Mouse (Mus musculus): ENCODE results near the gene Ddx3x. TPM values are rescaled to one million over a fixed set of nuclear protein-coding genes. Genes with fewer than 3 reads are reported as not detected.

Ddx3x gene
- polyA plus RNA-seq, 1 experiment from 2014 or later = 74.3 TPM

GRCm38 (mm10) chrX:13275519-13276137 lies 5.1 kb upstream of the Ddx3x start:
- Histone ChIP-seq H3K9ac (ENCODE audit: low read length) (no peak overlapping the region), H3K36me3 (ENCODE audit: control insufficient read depth, insufficient read depth, low read length) (no peaks in the 10 kb centered on the region), H3K27ac (replicated peaks) (no peak overlapping the region), H3K27me3 (ENCODE audit: control insufficient read depth, insufficient read depth, low read length) (no peaks in the 10 kb centered on the region), H3K4me1 (replicated peaks; ENCODE audit: control insufficient read depth, insufficient read depth) (no peaks in the 10 kb centered on the region), H3K4me2 (replicated peaks; ENCODE audit: low read depth) (no peak overlapping the region), H3K4me3 (ENCODE audit: low read depth, low read length) (no peak overlapping the region), H3K9me3 (ENCODE audit: control insufficient read depth, low read length) (no peaks in the 10 kb centered on the region)
- TF ChIP-seq CTCF (IDR thresholded peaks at IDR 0.05; ENCODE audit: low read depth) (no peak), EP300 (optimal IDR thresholded peaks at IDR 0.05) (no peak)
- ATAC-seq (ENCODE audit: low FRiP score, low TSS enrichment) = no peak
- WGBS = 47% methylated on average over 6 of the region's 6 CpGs
- no peak for DNase-seq (ENCODE audit: low spot score)

- H3K4me3 ChIP-seq (ENCODE audit: low read depth, low read length) = no peak overlapping the region
- WGBS = 78% methylated on average over 17 of the region's 17 CpGs
- no peak overlapping the region for H3K4me2 ChIP-seq (replicated peaks; ENCODE audit: low read depth)
- H3K27me3 ChIP-seq (ENCODE audit: control insufficient read depth, insufficient read depth, low read length) = no peaks in the 10 kb centered on the region
- no peaks in the 10 kb centered on the region for H3K9me3 ChIP-seq (ENCODE audit: control insufficient read depth, low read length)
- no peak overlapping the region for H3K9ac ChIP-seq (ENCODE audit: low read length)
- ATAC-seq (ENCODE audit: low FRiP score, low TSS enrichment) (no peak), DNase-seq (ENCODE audit: low spot score) (no peak)
- H3K4me1 ChIP-seq (replicated peaks; ENCODE audit: control insufficient read depth, insufficient read depth) = no peaks in the 10 kb centered on the region
- H3K27ac ChIP-seq (replicated peaks) = no peak overlapping the region
- no peaks in the 10 kb centered on the region for H3K36me3 ChIP-seq (ENCODE audit: control insufficient read depth, insufficient read depth, low read length)
- TF ChIP-seq EP300 (optimal IDR thresholded peaks at IDR 0.05) = no peak
- TF ChIP-seq CTCF (IDR thresholded peaks at IDR 0.05; ENCODE audit: low read depth) = no peak
Measured at GRCm38 (mm10) chrX:13278996-13279395, 1.8 kb upstream of the Ddx3x start.

GRCm38 (mm10) chrX:13280037-13280408 lies 747 bp upstream of the Ddx3x start:
- TF ChIP-seq CTCF (IDR thresholded peaks at IDR 0.05; ENCODE audit: low read depth) (no peak), EP300 (optimal IDR thresholded peaks at IDR 0.05) (no peak)
- ATAC-seq (ENCODE audit: low FRiP score, low TSS enrichment) = 0 out of 2 replicates have a peak, but pooled peaks have one; percentile 0
- no peaks in the 10 kb centered on the region for H3K27me3 ChIP-seq (ENCODE audit: control insufficient read depth, insufficient read depth, low read length)
- H3K9ac ChIP-seq (ENCODE audit: low read length) = peak overlapping the region; percentile 66
- peak overlapping the region; percentile 98 for H3K27ac ChIP-seq (replicated peaks)
- WGBS = 6% methylated on average over 14 of the region's 14 CpGs
- H3K4me1 ChIP-seq (replicated peaks; ENCODE audit: control insufficient read depth, insufficient read depth) = no peaks in the 10 kb centered on the region
- no peaks in the 10 kb centered on the region for H3K36me3 ChIP-seq (ENCODE audit: control insufficient read depth, insufficient read depth, low read length)
- peak overlapping the region; percentile 66 for H3K4me2 ChIP-seq (replicated peaks; ENCODE audit: low read depth)
- no peaks in the 10 kb centered on the region for H3K9me3 ChIP-seq (ENCODE audit: control insufficient read depth, low read length)
- DNase-seq (ENCODE audit: low spot score) = no peak
- peak overlapping the region; percentile 90 for H3K4me3 ChIP-seq (ENCODE audit: low read depth, low read length)

GRCm38 (mm10) chrX:13281329-13282088 lies 739 bp downstream of the Ddx3x start:
- H3K9ac ChIP-seq (ENCODE audit: low read length) = peak overlapping the region; percentile 99
- H3K27me3 ChIP-seq (ENCODE audit: control insufficient read depth, insufficient read depth, low read length) = no peaks in the 10 kb centered on the region
- peak; percentile 86 for DNase-seq (ENCODE audit: low spot score)
- peak overlapping the region; percentile 66 for H3K4me2 ChIP-seq (replicated peaks; ENCODE audit: low read depth)
- peak overlapping the region; percentile 98 for H3K27ac ChIP-seq (replicated peaks)
- peak overlapping the region; percentile 90 for H3K4me3 ChIP-seq (ENCODE audit: low read depth, low read length)
- H3K36me3 ChIP-seq (ENCODE audit: control insufficient read depth, insufficient read depth, low read length) = no peaks in the 10 kb centered on the region
- H3K9me3 ChIP-seq (ENCODE audit: control insufficient read depth, low read length) = no peaks in the 10 kb centered on the region
- H3K4me1 ChIP-seq (replicated peaks; ENCODE audit: control insufficient read depth, insufficient read depth) = no peaks in the 10 kb centered on the region
- TF ChIP-seq CTCF (IDR thresholded peaks at IDR 0.05; ENCODE audit: low read depth) (no peak), EP300 (optimal IDR thresholded peaks at IDR 0.05) (no peak)
- ATAC-seq (ENCODE audit: low FRiP score, low TSS enrichment) = peak; percentile 85
- WGBS = under 1% methylated on average over 49 of the region's 89 CpGs

GRCm38 (mm10) chrX:13282089-13282850 lies 1.5 kb downstream of the Ddx3x start:
- Histone ChIP-seq H3K9ac (ENCODE audit: low read length) (peak overlapping the region; percentile 99), H3K9me3 (ENCODE audit: control insufficient read depth, low read length) (no peaks in the 10 kb centered on the region), H3K27me3 (ENCODE audit: control insufficient read depth, insufficient read depth, low read length) (no peaks in the 10 kb centered on the region), H3K4me1 (replicated peaks; ENCODE audit: control insufficient read depth, insufficient read depth) (no peaks in the 10 kb centered on the region), H3K4me3 (ENCODE audit: low read depth, low read length) (peak overlapping the region; percentile 90), H3K4me2 (replicated peaks; ENCODE audit: low read depth) (peak overlapping the region; percentile 66), H3K36me3 (ENCODE audit: control insufficient read depth, insufficient read depth, low read length) (no peaks in the 10 kb centered on the region; the same call in 1 of the 2 replicates), H3K27ac (replicated peaks) (peak overlapping the region; percentile 98)
- no peak for ATAC-seq (ENCODE audit: low FRiP score, low TSS enrichment)
- WGBS = 11% methylated on average over 16 of the region's 16 CpGs
- TF ChIP-seq CTCF (IDR thresholded peaks at IDR 0.05; ENCODE audit: low read depth) (no peak), EP300 (optimal IDR thresholded peaks at IDR 0.05) (no peak)
- no peak for DNase-seq (ENCODE audit: low spot score)
